Mouse (Mus musculus) heart, embryonic 11.5 days (tissue): ENCODE results near the gene Hnrnpul1. TPM values are rescaled to one million over a fixed set of nuclear protein-coding genes. Genes with fewer than 3 reads are reported as not detected.

ENCODE experiments used
- ATAC-seq: fragments of 200-750 bp; cut with Nextera tagmentation; replicated peaks from 2 replicates; pipeline ENCODE4 v1.8.0; 2017; ENCODE audit warnings: moderate library complexity; ENCODE audit not compliant: insufficient number of reproducible peaks, low FRiP score, low TSS enrichment
- H3K27ac ChIP-seq: fragments of 300-500 bp; sonication (generic); 2 replicates; pipeline ENCODE4 v1.5.1; 2014; ENCODE audit warnings: mild to moderate bottlenecking, low read depth, low read length
- H3K27me3 ChIP-seq: fragments of 300-500 bp; sonication (generic); 2 replicates; pipeline ENCODE4 v1.6.1; 2014; ENCODE audit warnings: mild to moderate bottlenecking, low read length, mixed read lengths; ENCODE audit not compliant: control insufficient read depth, insufficient read depth
- H3K36me3 ChIP-seq: fragments of 300-500 bp; sonication (generic); 2 replicates; pipeline ENCODE4 v1.6.1; 2014; ENCODE audit warnings: mild to moderate bottlenecking, low read length, moderate library complexity, mixed read lengths; ENCODE audit not compliant: control insufficient read depth, insufficient read depth
- H3K4me1 ChIP-seq: fragments of 300-500 bp; sonication (generic); 2 replicates; pipeline ENCODE4 v1.6.1; 2014; ENCODE audit warnings: low read length; ENCODE audit not compliant: control insufficient read depth, insufficient read depth
- H3K4me2 ChIP-seq: fragments of 300-500 bp; sonication (generic); 2 replicates; pipeline ENCODE4 v1.6.1; 2014; ENCODE audit warnings: mild to moderate bottlenecking, moderate library complexity
- H3K4me3 ChIP-seq: fragments of 300-500 bp; sonication (generic); 2 replicates; pipeline ENCODE4 v1.5.1; 2014; ENCODE audit warnings: low read depth, low read length
- H3K9ac ChIP-seq: fragments of 300-500 bp; sonication (generic); 2 replicates; pipeline ENCODE4 v1.6.1; 2014; ENCODE audit warnings: mild to moderate bottlenecking, low read depth, low read length, moderate library complexity
- H3K9me3 ChIP-seq: fragments of 300-500 bp; sonication (generic); replicated peaks from 2 replicates; pipeline ENCODE4 v1.6.1; 2016; ENCODE audit warnings: low read length; ENCODE audit not compliant: control insufficient read depth
- WGBS: fragments of 180-500 bp; shearing (Covaris S2); extraction: QIAGEN DNeasy Blood & Tissue Kit; methylation state at CpG from one replicate; pipeline ENCODE4 v1.1.7; 2014; ENCODE audit not compliant: insufficient replicate concordance; 5-methylcytosine and 5-hydroxymethylcytosine counted together
- polyA plus RNA-seq: library from polyadenylated mRNA; unstranded; fragments of >200 nt; fragmentation: Nextera tagmentation; extraction: Ambion mirVana; gene quantifications from 2 replicates; pipeline ENCODE4 v1.2.1, GENCODE M21; 2014

Hnrnpul1 gene
- polyA plus RNA-seq, 1 experiment from 2014 or later: 53.3 TPM

- Histone ChIP-seq H3K4me2 (peak overlapping the region; percentile 69), H3K9ac (peak overlapping the region; percentile 81; the same call in 1 of the 2 replicates), H3K4me3 (peak overlapping the region; percentile 71), H3K9me3 (no peaks in the 10 kb centered on the region), H3K27ac (peak overlapping the region; percentile 94; the same call in 1 of the 2 replicates), H3K4me1 (peaks cover 22% of the 10 kb centered on the region), H3K27me3 (peaks cover 17% of the 10 kb centered on the region), H3K36me3 (peaks cover 3% of the 10 kb centered on the region; the same call in 1 of the 2 replicates)
- WGBS: 10% methylated on average over 6 of the region's 6 CpGs
- ATAC-seq: no peak
Measured at GRCm38 (mm10) chr7:25679971-25680370, 74.6 kb downstream of the Hnrnpul1 start.

- Histone ChIP-seq H3K4me3 (no peak overlapping the region), H3K27me3 (peaks cover 34% of the 10 kb centered on the region), H3K9ac (no peak overlapping the region), H3K9me3 (no peaks in the 10 kb centered on the region), H3K27ac (no peak overlapping the region), H3K36me3 (no peaks in the 10 kb centered on the region), H3K4me1 (peaks cover 14% of the 10 kb centered on the region; the same call in 1 of the 2 replicates), H3K4me2 (no peak overlapping the region)
- ATAC-seq: no peak
- WGBS: 92% methylated on average over 7 of the region's 7 CpGs
Measured at GRCm38 (mm10) chr7:25677013-25677412, 77.5 kb downstream of the Hnrnpul1 start.

GRCm38 (mm10) chr7:25676085-25676781 lies 78.3 kb downstream of the Hnrnpul1 start:
- Histone ChIP-seq H3K9me3 (no peaks in the 10 kb centered on the region), H3K4me3 (no peak overlapping the region), H3K36me3 (no peaks in the 10 kb centered on the region), H3K4me1 (peaks cover 10% of the 10 kb centered on the region; the same call in 1 of the 2 replicates), H3K27me3 (peaks cover 34% of the 10 kb centered on the region), H3K4me2 (no peak overlapping the region), H3K9ac (no peak overlapping the region), H3K27ac (no peak overlapping the region)
- no peak for ATAC-seq
- 73% methylated on average over 15 of the region's 15 CpGs for WGBS

GRCm38 (mm10) chr7:25675405-25675804 lies 79.2 kb downstream of the Hnrnpul1 start:
- Histone ChIP-seq H3K4me2 (peak overlapping the region; percentile 65; the same call in 1 of the 2 replicates), H3K27ac (no peak overlapping the region), H3K9ac (no peak overlapping the region), H3K27me3 (peaks cover 34% of the 10 kb centered on the region), H3K4me1 (peaks cover 7% of the 10 kb centered on the region; the same call in 1 of the 2 replicates), H3K9me3 (no peaks in the 10 kb centered on the region), H3K36me3 (no peaks in the 10 kb centered on the region), H3K4me3 (no peak overlapping the region)
- 38% methylated on average over 6 of the region's 6 CpGs for WGBS
- ATAC-seq: no peak

- H3K4me3 ChIP-seq: peak within 1 kb of the TSS; percentile 41
- H3K27ac ChIP-seq: no peak within 1 kb of the TSS
- 3% methylated on average over 29 of the region's 29 CpGs for WGBS
- no peaks in the 10 kb centered on the region for H3K36me3 ChIP-seq
- peaks cover 34% of the 10 kb centered on the region for H3K27me3 ChIP-seq
- ATAC-seq: no peak
- no peaks in the 10 kb centered on the region for H3K9me3 ChIP-seq
- peaks cover 7% of the 10 kb centered on the region; the same call in 1 of the 2 replicates for H3K4me1 ChIP-seq
- peak within 1 kb of the TSS; percentile 65 for H3K4me2 ChIP-seq
- H3K9ac ChIP-seq: peak within 1 kb of the TSS; percentile 54
Measured at GRCm38 (mm10) chr7:25674719-25675300, 79.7 kb downstream of the Hnrnpul1 start, which contains the start of gene Tmem91. Gene Tmem91 (minus strand): TSS chr7:25675166.

GRCm38 (mm10) chr7:25674297-25674696 lies 80.3 kb downstream of the Hnrnpul1 start:
- 27% methylated on average over 9 of the region's 9 CpGs for WGBS
- no peak for ATAC-seq
- Histone ChIP-seq H3K9me3 (no peaks in the 10 kb centered on the region), H3K9ac (no peak overlapping the region), H3K4me1 (peaks cover 7% of the 10 kb centered on the region; the same call in 1 of the 2 replicates), H3K27me3 (peaks cover 34% of the 10 kb centered on the region), H3K27ac (no peak overlapping the region), H3K4me2 (peak overlapping the region; percentile 65), H3K36me3 (no peaks in the 10 kb centered on the region), H3K4me3 (no peak overlapping the region)

GRCm38 (mm10) chr7:25672442-25672841 lies 82.1 kb downstream of the Hnrnpul1 start:
- Histone ChIP-seq H3K9me3 (no peaks in the 10 kb centered on the region), H3K4me1 (peaks cover 7% of the 10 kb centered on the region; the same call in 1 of the 2 replicates), H3K9ac (no peak overlapping the region), H3K36me3 (peaks cover 2% of the 10 kb centered on the region; the same call in 1 of the 2 replicates), H3K27ac (no peak overlapping the region), H3K27me3 (peaks cover 34% of the 10 kb centered on the region), H3K4me2 (no peak overlapping the region), H3K4me3 (no peak overlapping the region)
- no peak for ATAC-seq
- WGBS: 50% methylated on average over 4 of the region's 4 CpGs

GRCm38 (mm10) chr7:25671686-25672085 lies 82.9 kb downstream of the Hnrnpul1 start:
- H3K4me2 ChIP-seq: no peak overlapping the region
- no peak overlapping the region for H3K4me3 ChIP-seq
- H3K9me3 ChIP-seq: no peaks in the 10 kb centered on the region
- WGBS: 60% methylated on average over 2 of the region's 2 CpGs
- H3K27ac ChIP-seq: no peak overlapping the region
- no peak overlapping the region for H3K9ac ChIP-seq
- peaks cover 2% of the 10 kb centered on the region; the same call in 1 of the 2 replicates for H3K36me3 ChIP-seq
- no peak for ATAC-seq
- peaks cover 7% of the 10 kb centered on the region; the same call in 1 of the 2 replicates for H3K4me1 ChIP-seq
- peaks cover 32% of the 10 kb centered on the region for H3K27me3 ChIP-seq
